Mouse (Mus musculus) small intestine, adult 2 months (tissue): ENCODE results near the gene Dalrd3. TPM values are rescaled to one million over a fixed set of nuclear protein-coding genes. Genes with fewer than 3 reads are reported as not detected.

Source experiments
- H3K27ac ChIP-seq: fragments of 200-500 bp; 2 replicates; pipeline ENCODE4 v1.5.1; 2012; ENCODE audit warnings: low read depth, low read length, control low read depth, inconsistent platforms; ENCODE audit not compliant: insufficient read depth
- H3K27me3 ChIP-seq: fragments of 200-500 bp; 2 replicates; pipeline ENCODE4 v1.6.1; 2012; ENCODE audit warnings: mild to moderate bottlenecking, moderate library complexity, low read length, inconsistent platforms; ENCODE audit not compliant: control insufficient read depth, insufficient read depth
- H3K36me3 ChIP-seq: fragments of 200-500 bp; 2 replicates; pipeline ENCODE4 v1.6.1; 2012; ENCODE audit warnings: mild to moderate bottlenecking, low read length, control low read depth, inconsistent platforms; ENCODE audit not compliant: control insufficient read depth, insufficient read depth
- H3K4me1 ChIP-seq: fragments of 200-500 bp; 2 replicates; pipeline ENCODE4 v1.6.1; 2012; ENCODE audit warnings: low read length, inconsistent platforms, mixed read lengths; ENCODE audit not compliant: control insufficient read depth, insufficient read depth, insufficient read length
- H3K4me3 ChIP-seq: fragments of 200-500 bp; 2 replicates; pipeline ENCODE4 v1.5.1; 2012; ENCODE audit warnings: low read depth, mild to moderate bottlenecking, control low read depth, inconsistent platforms, low read length, moderate library complexity
- CTCF ChIP-seq: fragments of 200-500 bp; IDR thresholded peaks from 2 replicates; pipeline ENCODE4 v1.5.1; 2012; ENCODE audit warnings: low read depth, mild to moderate bottlenecking, control low read depth, inconsistent platforms, low read length, moderate library complexity, mixed read lengths; ENCODE audit not compliant: insufficient replicate concordance, insufficient read length; ENCODE audit errors: extremely low read depth
- POLR2A ChIP-seq: fragments of 200-500 bp; IDR thresholded peaks from 2 replicates; pipeline ENCODE4 v1.6.1; 2012; ENCODE audit warnings: low read depth, mild to moderate bottlenecking, control low read depth, inconsistent platforms, low read length, moderate library complexity
- WGBS: fragments of 180-500 bp; shearing (Covaris S2); methylation state at CpG from one replicate; pipeline ENCODE4 v1.1.7; 2018; 5-methylcytosine and 5-hydroxymethylcytosine counted together
- polyA plus RNA-seq: library from polyadenylated mRNA; depleted of rRNA; stranded (reverse); fragments of >200 nt; gene quantifications from 2 replicates; pipeline ENCODE4 v1.2.3, GENCODE M21; 2012

The Dalrd3 gene
- polyA plus RNA-seq, 1 experiment = 118 TPM

DNA sequence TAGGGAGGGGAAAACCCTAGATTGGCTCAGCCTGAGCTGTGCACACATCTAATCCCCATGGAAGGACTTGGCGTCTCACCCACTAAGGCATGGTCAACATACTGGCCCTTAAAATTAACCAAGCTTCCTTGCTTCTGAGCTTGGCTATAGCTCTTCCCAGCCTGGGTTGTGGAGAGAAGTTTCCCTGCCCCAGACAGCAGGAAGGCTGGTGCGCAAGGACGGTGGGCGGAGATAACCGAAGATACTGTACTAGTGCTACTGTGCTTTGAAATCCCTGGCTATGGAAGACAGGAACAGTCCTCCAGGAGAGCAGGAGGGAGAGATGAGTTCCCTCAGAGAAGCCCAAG is 9.6 kb downstream of the Dalrd3 start:
- peaks cover 5% of the 10 kb centered on the region for H3K4me1 ChIP-seq
- peak overlapping the region; percentile 32; the same call in 1 of the 2 replicates for H3K27ac ChIP-seq
- TF ChIP-seq POLR2A (no peak), CTCF (no peak)
- no peaks in the 10 kb centered on the region for H3K36me3 ChIP-seq
- no peaks in the 10 kb centered on the region for H3K27me3 ChIP-seq
- peak overlapping the region; percentile 90 for H3K4me3 ChIP-seq
- WGBS = 26% methylated on average over 5 of the region's 5 CpGs

DNA sequence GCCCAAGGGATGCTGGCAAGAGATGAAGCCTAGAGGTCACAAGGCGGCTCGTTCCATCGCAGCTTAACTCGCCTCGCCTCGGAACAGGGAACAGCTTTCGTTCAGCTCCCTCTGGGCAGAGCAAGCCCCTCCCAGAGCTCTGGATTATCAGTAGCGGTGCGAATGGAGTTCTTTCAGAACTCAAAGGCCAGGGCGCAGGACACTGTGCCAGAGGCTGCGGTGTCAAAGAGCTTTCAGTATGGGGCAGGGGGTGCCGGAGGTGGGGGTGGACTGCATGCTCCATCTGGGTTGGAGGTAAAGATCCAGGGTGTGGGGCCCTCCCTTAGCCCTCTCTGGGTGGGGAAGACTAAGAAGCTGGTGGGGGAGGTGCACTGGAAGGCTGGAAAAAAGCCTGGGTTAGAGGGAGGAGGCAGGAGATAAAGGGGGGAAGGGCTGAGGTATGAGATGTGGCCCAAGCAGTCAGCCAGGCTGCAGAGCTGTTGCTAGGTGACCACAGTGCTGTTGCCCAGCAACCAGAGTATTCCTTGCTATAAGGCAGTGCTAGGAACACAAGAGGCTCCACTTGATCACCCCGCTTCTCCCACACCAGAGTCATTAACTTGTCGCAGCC is 18.0 kb downstream of the Dalrd3 start:
- Histone ChIP-seq H3K27ac (no peak overlapping the region), H3K4me3 (no peak overlapping the region), H3K36me3 (no peaks in the 10 kb centered on the region), H3K4me1 (no peaks in the 10 kb centered on the region), H3K27me3 (no peaks in the 10 kb centered on the region)
- no peak for TF ChIP-seq POLR2A
- no peak for TF ChIP-seq CTCF
- WGBS = 43% methylated on average over 14 of the region's 14 CpGs

DNA sequence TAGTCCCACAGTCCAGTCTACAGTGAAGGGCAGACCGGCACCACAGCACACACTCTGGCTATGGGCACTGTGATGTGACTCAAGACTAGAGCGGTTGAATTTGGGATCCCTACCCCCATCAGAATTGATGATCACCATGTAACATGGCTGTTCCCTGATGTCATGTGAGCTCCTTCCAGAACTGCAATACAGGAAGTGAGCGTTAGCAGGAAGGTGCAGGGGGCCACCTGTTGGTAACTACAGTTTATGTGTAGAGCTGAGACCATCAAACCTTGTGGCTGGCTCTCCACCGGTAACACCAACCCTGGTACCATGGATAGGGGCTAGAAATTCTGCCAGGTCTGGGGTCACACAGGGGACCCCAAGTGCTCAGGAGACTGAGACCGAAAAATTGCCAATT is 19.5 kb downstream of the Dalrd3 start:
- no peak for TF ChIP-seq CTCF
- TF ChIP-seq POLR2A = no peak
- Histone ChIP-seq H3K4me1 (no peaks in the 10 kb centered on the region), H3K36me3 (no peaks in the 10 kb centered on the region), H3K27ac (no peak overlapping the region), H3K4me3 (no peak overlapping the region), H3K27me3 (no peaks in the 10 kb centered on the region)
- 72% methylated on average over 5 of the region's 5 CpGs for WGBS

DNA sequence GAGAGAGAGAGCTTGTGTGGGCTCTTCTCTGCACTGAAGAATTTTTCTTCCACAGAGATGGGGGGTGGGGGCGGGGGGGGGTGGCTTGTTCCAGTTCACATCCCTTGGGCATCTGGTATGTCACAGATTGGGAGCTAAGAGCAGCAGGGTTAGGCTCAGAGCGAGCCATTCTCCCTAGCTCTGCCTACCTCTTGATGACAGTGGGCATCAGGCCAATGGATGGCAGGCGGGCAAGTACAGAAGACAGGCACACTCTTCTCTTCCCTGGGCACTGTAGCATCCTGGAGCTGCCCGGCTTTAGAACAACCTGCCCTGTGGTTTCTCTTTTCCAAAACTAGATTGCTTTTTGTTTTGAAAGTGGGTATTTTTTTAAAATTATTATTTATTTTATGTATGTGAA is 21.8 kb downstream of the Dalrd3 start:
- WGBS = 84% methylated on average over 4 of the region's 4 CpGs
- Histone ChIP-seq H3K4me1 (no peaks in the 10 kb centered on the region), H3K27me3 (no peaks in the 10 kb centered on the region), H3K4me3 (no peak overlapping the region), H3K27ac (no peak overlapping the region), H3K36me3 (no peaks in the 10 kb centered on the region)
- no peak for TF ChIP-seq POLR2A
- TF ChIP-seq CTCF = no peak

DNA sequence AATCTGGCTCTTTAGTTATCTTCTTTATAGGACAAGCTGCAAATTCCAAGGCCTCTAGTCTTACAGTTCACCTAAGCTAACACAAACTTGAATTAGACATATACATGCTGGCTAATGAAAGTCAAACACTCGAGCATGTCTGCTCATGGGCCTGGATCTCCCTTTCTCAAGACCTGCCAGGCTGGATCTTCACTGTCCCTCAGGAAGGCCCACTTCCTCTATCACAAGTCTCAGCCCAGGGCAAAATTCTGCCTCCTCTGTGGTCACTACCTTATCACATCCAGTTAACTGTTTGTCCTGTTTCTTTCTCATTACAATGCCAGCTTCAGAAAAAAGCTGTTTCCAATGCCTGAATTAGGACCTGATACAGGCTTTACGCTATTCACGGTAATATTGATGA is 24.7 kb downstream of the Dalrd3 start:
- H3K4me1 ChIP-seq = peaks cover 3% of the 10 kb centered on the region; the same call in 1 of the 2 replicates
- no peaks in the 10 kb centered on the region for H3K27me3 ChIP-seq
- TF ChIP-seq POLR2A = no peak
- TF ChIP-seq CTCF = no peak
- 71% methylated on average over 3 of the region's 3 CpGs for WGBS
- no peak overlapping the region for H3K4me3 ChIP-seq
- H3K27ac ChIP-seq = no peak overlapping the region
- no peaks in the 10 kb centered on the region for H3K36me3 ChIP-seq

- no peaks in the 10 kb centered on the region for H3K27me3 ChIP-seq
- H3K4me3 ChIP-seq = peak within 1 kb of the TSS; percentile 64
- no peak within 1 kb of the TSS for H3K27ac ChIP-seq
- no peaks in the 10 kb centered on the region for H3K36me3 ChIP-seq
- TF ChIP-seq POLR2A (no peak), CTCF (no peak)
- WGBS = 4% methylated on average over 69 of the region's 69 CpGs
- peaks cover 3% of the 10 kb centered on the region; the same call in 1 of the 2 replicates for H3K4me1 ChIP-seq
Observed at GRCm38 (mm10) chr9:108596998-108597764, 27.5 kb downstream of the Dalrd3 start, which contains the start of gene P4htm. Gene P4htm, minus strand, starts transcription at chr9:108597667.

- 72% methylated on average over 4 of the region's 4 CpGs for WGBS
- Histone ChIP-seq H3K4me1 (peaks cover 3% of the 10 kb centered on the region; the same call in 1 of the 2 replicates), H3K27me3 (no peaks in the 10 kb centered on the region), H3K36me3 (peaks cover 11% of the 10 kb centered on the region), H3K27ac (no peak overlapping the region), H3K4me3 (no peak overlapping the region)
- TF ChIP-seq CTCF (no peak), POLR2A (no peak)
Observed at GRCm38 (mm10) chr9:108599021-108599566, 29.4 kb downstream of the Dalrd3 start.
